Mouse (Mus musculus) CH12.LX (cell line): ENCODE data around the gene Pcsk2. TPM values are rescaled to one million over a fixed set of nuclear protein-coding genes. Genes with fewer than 3 reads are reported as not detected.

Source experiments
- DNase-seq: peaks from one replicate; pipeline ENCODE4 v3.0.0-alpha.2; 2013; ENCODE audit errors: extremely low read depth
- H3K27ac ChIP-seq: 2 replicates; pipeline ENCODE4 v1.5.1; 2012; ENCODE audit warnings: low read depth, mild to moderate bottlenecking, control low read depth, moderate library complexity; ENCODE audit not compliant: insufficient read depth
- H3K27me3 ChIP-seq: replicated peaks from 2 replicates; pipeline ENCODE3; 2012; ENCODE audit warnings: inconsistent platforms
- H3K36me3 ChIP-seq, 2 experiments: replicated peaks in 1 of 2; 2 replicates each; pipeline versions ENCODE3 to v1.6.1; 2012; ENCODE audit warnings: inconsistent platforms in 1 of 2, low read length in 1 of 2, mild to moderate bottlenecking in 1 of 2, mixed read lengths in 1 of 2, moderate library complexity in 1 of 2; ENCODE audit not compliant: control insufficient read depth in 1 of 2, insufficient read depth in 1 of 2
- H3K4me1 ChIP-seq, 2 experiments: 2 replicates each; pipeline ENCODE4 v1.6.1; 2012; ENCODE audit warnings: inconsistent platforms in 1 of 2, moderate library complexity in 1 of 2; ENCODE audit not compliant: insufficient read depth in 2 of 2, control insufficient read depth in 1 of 2
- H3K4me2 ChIP-seq: 2 replicates; pipeline ENCODE4 v1.6.1; 2012; ENCODE audit warnings: low read depth, mild to moderate bottlenecking, control low read depth; ENCODE audit not compliant: poor library complexity, insufficient read depth, severe bottlenecking
- H3K4me3 ChIP-seq, 3 experiments: fragments of 150-350 bp in 1 of 3; sonication (generic) in 1 of 3; replicated peaks in 1 of 3; 2 replicates each; pipeline versions ENCODE3 to v1.5.1; 2011 to 2012; ENCODE audit warnings: low read depth in 2 of 3, low read length in 2 of 3, mild to moderate bottlenecking in 2 of 3, moderate library complexity in 2 of 3, control low read depth in 1 of 3, improper control_type of control experiment in 1 of 3, inconsistent platforms in 1 of 3, mixed read lengths in 1 of 3; ENCODE audit not compliant: poor library complexity in 1 of 3
- H3K79me2 ChIP-seq: replicated peaks from 2 replicates; pipeline ENCODE4 v1.6.1; 2012; ENCODE audit warnings: mild to moderate bottlenecking, moderate library complexity; ENCODE audit not compliant: control insufficient read depth, poor library complexity, insufficient read depth, severe bottlenecking; ENCODE audit errors: extremely low read depth
- H3K9ac ChIP-seq: 2 replicates; pipeline ENCODE4 v1.6.1; 2012; ENCODE audit warnings: low read depth, mild to moderate bottlenecking, control low read depth, moderate library complexity; ENCODE audit not compliant: insufficient read depth
- H3K9me3 ChIP-seq: replicated peaks from 2 replicates; pipeline ENCODE3; 2012; ENCODE audit warnings: low read length, inconsistent platforms, mixed read lengths
- E2F4 ChIP-seq: IDR thresholded peaks from 2 replicates; pipeline ENCODE4 v1.6.1; 2011; ENCODE audit warnings: low read depth, low read length, improper control_type of control experiment; ENCODE audit not compliant: insufficient replicate concordance
- ELF1 ChIP-seq: IDR thresholded peaks from 2 replicates; pipeline ENCODE4 v1.6.1; 2014; ENCODE audit warnings: low read depth, mild to moderate bottlenecking, inconsistent platforms, low read length, improper control_type of control experiment
- GABPA ChIP-seq: IDR thresholded peaks from 2 replicates; pipeline ENCODE4 v1.6.1; 2012; ENCODE audit warnings: low read depth, low read length, improper control_type of control experiment, inconsistent platforms; ENCODE audit not compliant: insufficient replicate concordance
- KAT2A ChIP-seq: IDR thresholded peaks from 2 replicates; pipeline ENCODE4 v1.6.1; 2012; ENCODE audit warnings: low read length, improper control_type of control experiment, inconsistent platforms; ENCODE audit not compliant: insufficient replicate concordance
- MXI1 ChIP-seq: IDR thresholded peaks from 2 replicates; pipeline ENCODE4 v1.6.1; 2011; ENCODE audit warnings: mild to moderate bottlenecking, low read depth, low read length, improper control_type of control experiment
- MYC ChIP-seq: IDR thresholded peaks from 2 replicates; pipeline ENCODE4 v1.6.1; 2011; ENCODE audit warnings: low read depth, mild to moderate bottlenecking, improper control_type of control experiment, low read length
- NRF1 ChIP-seq: IDR thresholded peaks from 2 replicates; pipeline ENCODE4 v1.6.1; 2014; ENCODE audit warnings: low read depth, mild to moderate bottlenecking, inconsistent platforms, low read length, improper control_type of control experiment, moderate library complexity
- POLR2A ChIP-seq: IDR thresholded peaks from 2 replicates; pipeline ENCODE4 v1.6.1; 2011; ENCODE audit warnings: low read depth, mild to moderate bottlenecking, improper control_type of control experiment, low read length
- POLR2AphosphoS2 ChIP-seq: IDR thresholded peaks from 2 replicates; pipeline ENCODE4 v1.6.1; 2011; ENCODE audit warnings: low read depth, low read length, improper control_type of control experiment
- SIN3A ChIP-seq: IDR thresholded peaks from 2 replicates; pipeline ENCODE4 v1.6.1; 2012; ENCODE audit warnings: low read length, improper control_type of control experiment, inconsistent platforms
- UBTF ChIP-seq: IDR thresholded peaks from 2 replicates; pipeline ENCODE4 v1.6.1; 2012; ENCODE audit warnings: low read depth, mild to moderate bottlenecking, inconsistent platforms, low read length, improper control_type of control experiment, moderate library complexity
- USF2 ChIP-seq: conservative IDR thresholded peaks from 2 replicates; pipeline ENCODE4 v1.6.1; 2011; ENCODE audit warnings: low read depth, low read length, improper control_type of control experiment
- ZC3H11A ChIP-seq: IDR thresholded peaks from 2 replicates; pipeline ENCODE4 v1.6.1; 2012; ENCODE audit warnings: low read depth, mild to moderate bottlenecking, inconsistent platforms, low read length, improper control_type of control experiment
- dilution Hi-C: fragments of 300-500 bp; cut with MboI; formaldehyde crosslinking; loops from 2 replicates; pipeline ENCODE4 v1.14.3; 2020; ENCODE audit warnings: low sequenced_read_pairs; ENCODE audit not compliant: extremely low pct_unique_long_range_greater_than_20kb, extremely low pct_ligation_motif_present
- in situ Hi-C: fragments of 300-500 bp; cut with MboI; formaldehyde crosslinking; loops from 3 replicates; pipeline ENCODE4 v1.14.3; 2019; ENCODE audit warnings: low sequenced_read_pairs, low pct_ligation_motif_present, low pct_unique_long_range_greater_than_20kb, mixed read lengths
- polyA plus RNA-seq: library from polyadenylated mRNA; unstranded; fragments of >175 nt; gene quantifications from 2 replicates; pipeline ENCODE4 v1.2.1, GENCODE M21; 2012; ENCODE audit warnings: low read depth; ENCODE audit not compliant: insufficient read length
- total RNA-seq, 2 experiments: library from RNA; depleted of rRNA; stranded (reverse); fragments of 300-350 nt in 1 of 2; fragments of >200 nt in 1 of 2; gene quantifications; 2 replicates each; pipeline ENCODE4 v1.2.3; 2012 to 2014

Pcsk2 gene
- total and polyA plus RNA-seq, 3 experiments: not detected

GRCm38 (mm10) chr2:143546412-143547211, 656 bp downstream of the Pcsk2 start:
- DNase-seq: no peak
- no peak overlapping the region for H3K27ac ChIP-seq
- no peaks in the 10 kb centered on the region for H3K79me2 ChIP-seq
- no peaks in the 10 kb centered on the region for H3K36me3 ChIP-seq
- H3K4me2 ChIP-seq: no peak overlapping the region
- TF ChIP-seq ZC3H11A (no peak), GABPA (no peak), KAT2A (no peak)
- dilution Hi-C loops (no loop called here), in situ Hi-C loops (no loop called here)
- H3K9ac ChIP-seq: no peak overlapping the region
- no peaks in the 10 kb centered on the region for H3K4me1 ChIP-seq
- H3K27me3 ChIP-seq: peaks cover 61% of the 10 kb centered on the region
- H3K4me3 ChIP-seq: no peak overlapping the region
- no peaks in the 10 kb centered on the region for H3K9me3 ChIP-seq

DNA sequence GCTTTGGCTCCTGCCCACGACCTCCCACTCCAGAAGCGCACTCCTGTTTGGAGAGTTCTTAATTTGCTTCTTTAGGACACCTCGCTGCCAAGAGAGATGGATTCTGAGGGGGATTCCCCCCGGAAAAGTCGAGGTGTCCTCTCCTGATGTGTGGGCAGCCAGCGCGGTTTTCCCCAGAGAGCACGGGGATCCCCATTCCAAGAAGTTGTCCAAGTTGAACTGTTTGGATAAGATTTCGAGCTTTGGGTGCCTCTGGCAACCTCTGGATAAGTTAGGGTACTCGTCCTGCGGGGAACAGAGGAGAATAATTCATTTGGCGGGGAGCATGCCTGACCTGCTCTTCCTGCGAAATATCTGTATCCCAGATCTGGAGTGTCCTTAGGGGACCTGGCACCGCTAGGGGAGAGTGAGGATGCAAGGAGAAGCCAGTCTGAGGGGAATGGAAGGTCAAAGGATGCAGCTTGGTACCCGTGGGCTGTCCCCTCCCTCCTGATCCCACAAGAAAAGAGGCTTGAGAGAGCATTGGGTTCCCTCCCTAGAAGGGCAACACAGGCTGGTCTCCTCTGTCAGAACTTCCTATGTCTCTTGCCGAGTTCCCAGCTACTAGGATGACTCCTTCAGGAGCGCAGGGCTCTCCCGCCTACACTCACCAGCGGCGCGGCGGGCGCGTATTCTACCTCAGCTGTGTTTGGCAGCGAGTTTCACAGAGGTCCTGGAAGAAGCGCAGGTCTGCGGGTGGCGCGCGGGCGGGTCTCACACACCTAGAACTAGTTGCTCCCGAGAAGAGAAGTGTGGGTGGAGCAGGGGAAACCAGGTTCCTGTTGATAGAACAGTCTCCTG, 1.5 kb downstream of the Pcsk2 start:
- Histone ChIP-seq H3K4me2 (no peak overlapping the region), H3K9me3 (no peaks in the 10 kb centered on the region), H3K79me2 (no peaks in the 10 kb centered on the region), H3K27ac (no peak overlapping the region), H3K36me3 (no peaks in the 10 kb centered on the region), H3K4me1 (no peaks in the 10 kb centered on the region), H3K4me3 (no peak overlapping the region), H3K27me3 (peaks cover 62% of the 10 kb centered on the region), H3K9ac (no peak overlapping the region)
- no peak for DNase-seq
- no peak for TF ChIP-seq E2F4
- no peak for TF ChIP-seq KAT2A
- no peak for TF ChIP-seq NRF1
- TF ChIP-seq POLR2AphosphoS2: no peak
- no peak for TF ChIP-seq POLR2A
- TF ChIP-seq ELF1: no peak
- no peak for TF ChIP-seq MYC
- TF ChIP-seq SIN3A: no peak
- no peak for TF ChIP-seq GABPA
- no peak for TF ChIP-seq MXI1
- TF ChIP-seq UBTF: no peak
- TF ChIP-seq USF2: no peak
- in situ Hi-C loops (no loop called here), dilution Hi-C loops (no loop called here)
